Mouse (Mus musculus): ENCODE data around the gene Hao2. TPM values are rescaled to one million over a fixed set of nuclear protein-coding genes. Genes with fewer than 3 reads are reported as not detected.

Gene Hao2
- not detected for polyA plus RNA-seq (2017; shearing (Covaris generic))

GRCm38 (mm10) chr3:98893057-98893772 lies at the start of gene Hao2:
Gene Hao2, minus strand, starts transcription at chr3:98893239.

GRCm38 (mm10) chr3:98859576-98859975 lies 33.5 kb downstream of the Hao2 start, which contains the start of gene Hsd3b1:
Gene Hsd3b1, minus strand, starts transcription at chr3:98859794.

Other genes with a start within 250 kb of the Hao2 start
- not detected for gene Hsd3b2, start 168.7 kb downstream of the Hao2 start, polyA plus RNA-seq (2017; shearing (Covaris generic))
- gene Hsd3b3, start 130.1 kb downstream of the Hao2 start, polyA plus RNA-seq (2017; shearing (Covaris generic)): not detected
- gene Hsd3b6, start 78.8 kb downstream of the Hao2 start, polyA plus RNA-seq (2017; shearing (Covaris generic)): not detected
- not detected for gene Hsd3b1, start 33.4 kb downstream of the Hao2 start, polyA plus RNA-seq (2017; shearing (Covaris generic))
- 6.7 TPM for gene Wars2, start 247.8 kb upstream of the Hao2 start, polyA plus RNA-seq (2017; shearing (Covaris generic))

Data from activated CD4-positive, CD25-positive, alpha-beta regulatory T cell, adult 9 weeks (primary cell).